Mouse (Mus musculus): Measurements from ENCODE around the gene Rfc5. TPM values are rescaled to one million over a fixed set of nuclear protein-coding genes. Genes with fewer than 3 reads are reported as not detected.
"Not testable (repeated sequence)": the region's sequence is repeated elsewhere in the genome, so short reads cannot be mapped to it uniquely, and the experiment has no call there.

The Rfc5 gene
- polyA plus RNA-seq (2014; fragmentation: Nextera tagmentation; extraction: Ambion mirVana), result 23.8 and 26.7 TPM in 2 replicates

DNA sequence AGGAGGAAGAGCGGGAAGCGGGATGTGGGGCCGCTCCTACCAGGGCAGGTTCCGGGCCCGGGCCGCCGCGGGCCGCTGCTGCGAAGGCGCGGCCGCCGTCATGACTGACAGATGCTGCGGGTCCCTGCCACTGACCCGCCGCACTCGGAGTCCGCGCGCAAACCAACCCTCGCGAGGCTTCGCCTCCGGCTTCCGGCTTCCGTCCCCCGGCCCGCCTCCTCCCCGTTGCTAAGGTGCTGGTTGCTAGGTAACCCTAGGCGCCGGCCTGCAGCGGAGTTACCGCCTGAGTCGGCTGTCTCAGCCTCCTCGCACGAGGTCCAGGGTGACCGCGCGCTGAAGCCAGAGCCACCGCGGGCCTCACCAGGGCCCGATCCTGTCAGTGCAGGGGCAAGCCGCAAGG is at the start of gene Rfc5:
Gene Rfc5, minus strand, starts transcription at position 171 of the 400 bp plus-strand sequence.
- no peaks in the 10 kb centered on the region for H3K9me3 ChIP-seq (ENCODE audit: control insufficient read depth, low read length)

DNA sequence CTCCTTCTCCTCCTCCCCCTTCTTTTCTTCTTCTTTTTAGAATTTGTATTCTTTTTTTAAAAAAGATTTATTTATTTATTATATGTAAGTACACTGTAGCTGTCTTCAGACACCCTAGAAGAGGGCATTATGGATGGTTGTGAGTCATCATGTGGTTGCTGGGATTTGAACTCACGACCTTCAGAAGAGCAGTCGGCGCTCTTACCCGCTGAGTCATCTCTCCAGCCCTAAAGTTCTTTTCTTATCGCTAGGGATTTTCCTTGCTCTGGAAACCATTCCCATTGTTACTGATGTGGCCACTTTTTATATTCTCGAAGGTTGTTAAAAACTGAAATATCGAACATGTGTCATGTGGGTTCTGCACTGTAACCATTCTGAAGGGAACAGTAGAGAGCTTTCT is 44.7 kb upstream of the Rfc5 start:
- WGBS, result 91% methylated on average over 7 of the region's 7 CpGs
- H3K4me1 ChIP-seq (ENCODE audit: control insufficient read depth, insufficient read depth, low read length); H3K36me3 ChIP-seq (ENCODE audit: control insufficient read depth, insufficient read depth, low read length); ATAC-seq (ENCODE audit: low read depth); H3K9ac ChIP-seq (replicated peaks; ENCODE audit: low read depth, low read length); H3K9me3 ChIP-seq (ENCODE audit: control insufficient read depth, low read length); H3K4me2 ChIP-seq (ENCODE audit: low read depth, low read length); H3K27me3 ChIP-seq (ENCODE audit: control insufficient read depth, insufficient read depth, low read length); H3K27ac ChIP-seq (ENCODE audit: low read depth, low read length); H3K4me3 ChIP-seq (ENCODE audit: low read depth, low read length): not testable (repeated sequence)

More for the DNA sequence above, at the start of gene Rfc5:
- Histone ChIP-seq H3K4me2 (ENCODE audit: low read depth, low read length) (peak within 1 kb of the TSS; percentile 79), H3K4me1 (ENCODE audit: control insufficient read depth, insufficient read depth, low read length) (peaks cover 4% of the 10 kb centered on the region), H3K27ac (ENCODE audit: low read depth, low read length) (peak within 1 kb of the TSS; percentile 55), H3K27me3 (ENCODE audit: control insufficient read depth, insufficient read depth, low read length) (no peaks in the 10 kb centered on the region), H3K4me3 (ENCODE audit: low read depth, low read length) (peak within 1 kb of the TSS; percentile 74), H3K9ac (replicated peaks; ENCODE audit: low read depth, low read length) (peak within 1 kb of the TSS; percentile 84), H3K36me3 (ENCODE audit: control insufficient read depth, insufficient read depth, low read length) (peaks cover 14% of the 10 kb centered on the region; the same call in 1 of the 2 replicates)
- peak; percentile 96 for ATAC-seq (ENCODE audit: low read depth)
- under 1% methylated on average over 25 of the region's 44 CpGs for WGBS

DNA sequence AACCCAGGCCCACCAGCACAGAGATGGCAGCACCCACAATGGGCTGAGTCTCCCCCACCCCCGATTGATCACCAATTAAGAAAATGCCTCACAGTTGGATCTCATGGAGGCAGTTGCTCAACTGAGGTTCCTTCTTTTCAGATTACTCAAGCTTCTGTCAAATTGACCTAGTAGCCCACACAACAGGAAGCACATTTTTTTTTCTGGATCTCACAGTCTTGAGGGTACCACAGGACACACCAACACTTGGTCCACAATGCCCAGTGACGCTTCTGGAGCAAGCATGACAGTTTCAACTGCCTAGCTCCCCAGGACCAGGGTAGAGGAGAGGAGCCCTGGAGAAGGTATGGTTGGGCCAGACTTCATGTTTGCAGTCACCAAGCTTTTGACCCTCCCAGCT is 28.6 kb upstream of the Rfc5 start:
- H3K27me3 ChIP-seq (ENCODE audit: control insufficient read depth, insufficient read depth, low read length), result no peaks in the 10 kb centered on the region
- H3K27ac ChIP-seq (ENCODE audit: low read depth, low read length), result no peak overlapping the region
- H3K4me3 ChIP-seq (ENCODE audit: low read depth, low read length), result no peak overlapping the region
- peaks cover 9% of the 10 kb centered on the region for H3K4me1 ChIP-seq (ENCODE audit: control insufficient read depth, insufficient read depth, low read length)
- no peak overlapping the region for H3K9ac ChIP-seq (replicated peaks; ENCODE audit: low read depth, low read length)
- H3K9me3 ChIP-seq (ENCODE audit: control insufficient read depth, low read length), result no peaks in the 10 kb centered on the region
- no peak for ATAC-seq (ENCODE audit: low read depth)
- H3K4me2 ChIP-seq (ENCODE audit: low read depth, low read length), result no peak overlapping the region
- H3K36me3 ChIP-seq (ENCODE audit: control insufficient read depth, insufficient read depth, low read length), result no peaks in the 10 kb centered on the region
- 75% methylated on average over 2 of the region's 2 CpGs for WGBS

DNA sequence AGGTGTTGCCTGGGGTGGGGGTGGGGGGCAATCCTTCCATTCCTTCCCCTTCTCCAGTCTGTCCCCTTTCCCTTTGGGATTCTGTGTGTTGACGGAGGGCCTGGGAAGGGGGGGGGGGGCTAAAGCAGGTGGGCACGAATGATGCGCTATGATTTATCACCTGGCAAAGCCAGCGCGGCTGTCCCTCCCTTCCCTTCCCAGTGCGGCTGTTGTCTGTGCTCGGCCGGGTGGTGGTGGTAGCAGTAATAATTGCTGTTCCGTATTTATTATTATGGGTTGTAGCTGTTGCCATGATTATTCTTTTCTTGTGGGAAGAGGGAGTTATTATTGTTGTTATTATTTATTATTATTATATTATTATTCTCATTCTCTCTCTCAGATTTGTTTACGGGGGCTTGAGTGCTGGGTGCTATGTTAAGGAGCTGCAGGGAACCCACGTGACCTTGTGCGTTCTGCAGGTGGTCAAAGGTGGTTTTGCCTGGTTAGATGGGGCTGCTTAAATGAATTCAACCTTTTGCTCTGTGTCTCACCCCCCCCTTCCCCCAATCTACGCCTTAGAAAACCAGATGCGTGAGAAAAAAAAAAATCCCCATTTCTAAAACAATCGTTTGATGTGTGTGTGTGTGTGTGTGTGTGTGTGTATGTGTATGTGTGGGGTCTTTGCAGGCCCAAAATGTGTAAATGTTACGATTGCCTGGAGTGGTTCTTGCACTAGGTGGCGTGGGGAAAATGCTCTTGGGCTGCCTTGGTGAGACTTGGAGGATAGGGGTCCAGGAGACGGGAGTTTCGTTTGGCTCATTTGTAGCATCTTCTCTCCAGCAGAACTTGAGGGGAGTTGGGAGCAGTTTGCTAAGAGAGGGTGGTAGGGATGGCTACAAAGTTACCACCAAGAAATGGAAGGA is 26.4 kb upstream of the Rfc5 start:
- Histone ChIP-seq H3K9ac (replicated peaks; ENCODE audit: low read depth, low read length) (peak overlapping the region; percentile 82), H3K4me3 (ENCODE audit: low read depth, low read length) (peak overlapping the region; percentile 71), H3K27me3 (ENCODE audit: control insufficient read depth, insufficient read depth, low read length) (no peaks in the 10 kb centered on the region), H3K4me1 (ENCODE audit: control insufficient read depth, insufficient read depth, low read length) (peaks cover 9% of the 10 kb centered on the region), H3K36me3 (ENCODE audit: control insufficient read depth, insufficient read depth, low read length) (no peaks in the 10 kb centered on the region), H3K4me2 (ENCODE audit: low read depth, low read length) (peak overlapping the region; percentile 76), H3K27ac (ENCODE audit: low read depth, low read length) (peak overlapping the region; percentile 98), H3K9me3 (ENCODE audit: control insufficient read depth, low read length) (no peaks in the 10 kb centered on the region)
- ATAC-seq (ENCODE audit: low read depth), result no peak; the same call in none of the 2 replicates
- WGBS, result 22% methylated on average over 19 of the region's 19 CpGs

DNA sequence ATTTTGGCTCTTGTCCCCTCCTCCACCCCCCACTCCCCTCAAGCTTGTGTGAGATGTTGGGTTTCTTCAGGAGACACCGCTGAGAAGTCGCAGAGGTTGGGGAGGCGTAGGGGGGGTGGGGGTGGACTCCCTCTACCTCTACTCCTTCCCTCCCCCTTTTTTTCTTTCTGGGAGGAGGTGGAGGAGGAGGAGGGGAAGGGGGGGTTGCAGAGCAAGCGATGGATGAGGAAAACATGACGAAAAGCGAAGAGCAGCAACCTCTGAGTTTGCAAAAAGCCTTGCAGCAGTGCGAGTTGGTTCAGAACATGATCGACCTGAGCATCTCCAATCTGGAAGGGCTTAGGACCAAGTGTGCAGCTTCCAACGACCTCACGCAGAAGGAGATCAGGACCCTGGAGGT is 25.8 kb upstream of the Rfc5 start:
- Histone ChIP-seq H3K27ac (ENCODE audit: low read depth, low read length) (peak overlapping the region; percentile 98), H3K4me3 (ENCODE audit: low read depth, low read length) (peak overlapping the region; percentile 71), H3K36me3 (ENCODE audit: control insufficient read depth, insufficient read depth, low read length) (no peaks in the 10 kb centered on the region), H3K9ac (replicated peaks; ENCODE audit: low read depth, low read length) (peak overlapping the region; percentile 82), H3K9me3 (ENCODE audit: control insufficient read depth, low read length) (no peaks in the 10 kb centered on the region), H3K27me3 (ENCODE audit: control insufficient read depth, insufficient read depth, low read length) (no peaks in the 10 kb centered on the region), H3K4me1 (ENCODE audit: control insufficient read depth, insufficient read depth, low read length) (peaks cover 9% of the 10 kb centered on the region), H3K4me2 (ENCODE audit: low read depth, low read length) (peak overlapping the region; percentile 76)
- 2% methylated on average over 10 of the region's 10 CpGs for WGBS
- ATAC-seq (ENCODE audit: low read depth), result peak; percentile 31

DNA sequence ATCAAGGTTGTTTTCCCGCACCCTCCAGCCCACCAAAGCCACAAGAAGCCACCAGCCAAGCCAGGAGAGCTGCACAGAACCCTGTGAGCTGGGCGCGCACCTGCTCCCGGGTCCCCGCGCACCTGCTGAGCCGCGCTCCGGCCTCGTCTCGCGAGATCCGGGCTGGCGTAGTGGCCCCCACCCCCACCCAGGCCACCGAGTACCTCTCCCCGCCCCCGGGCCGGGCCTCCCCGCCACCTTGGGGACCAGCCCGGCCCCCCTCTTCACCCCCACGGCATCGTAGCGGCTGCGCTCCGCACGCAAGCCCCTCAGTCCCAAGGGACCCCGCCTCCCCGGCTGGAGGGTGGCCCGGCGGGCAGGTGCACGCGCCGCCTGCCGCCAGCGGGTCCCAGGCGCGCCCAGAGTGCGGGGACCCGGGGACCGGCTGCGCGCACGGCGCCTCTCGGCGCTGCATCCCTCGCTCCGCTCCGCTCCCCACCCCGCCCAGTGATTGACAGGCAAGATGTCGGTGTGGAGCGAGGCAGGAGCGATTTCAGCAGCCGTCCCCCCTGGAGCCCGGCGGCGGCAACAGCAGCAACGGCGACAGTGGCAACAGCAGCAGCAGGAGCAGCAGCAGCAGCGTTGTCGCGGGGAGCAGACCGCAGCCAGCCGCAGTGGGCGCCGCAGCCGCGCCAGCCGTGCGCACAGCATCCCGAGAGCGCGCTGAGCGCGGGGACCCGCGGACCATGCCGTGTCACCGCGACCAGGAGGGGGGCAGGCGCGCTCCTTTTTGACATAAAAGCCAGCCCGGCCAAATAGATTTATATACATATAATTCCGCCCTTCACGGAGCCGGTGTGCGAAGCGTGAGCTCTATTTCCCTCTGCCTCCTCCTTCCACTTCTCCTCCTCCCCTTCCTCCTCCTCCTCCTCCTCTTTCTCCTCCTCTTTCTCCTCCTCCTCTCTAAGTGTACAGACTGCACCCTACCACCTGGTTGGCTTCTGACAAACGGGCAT is 25.0 kb upstream of the Rfc5 start, which contains the start of gene Ksr2:
Gene Ksr2, plus strand, starts transcription at position 494 of the 995 bp plus-strand sequence.
- peak; percentile 84 for ATAC-seq (ENCODE audit: low read depth)
- Histone ChIP-seq H3K27ac (ENCODE audit: low read depth, low read length) (peak within 1 kb of the TSS; percentile 98), H3K36me3 (ENCODE audit: control insufficient read depth, insufficient read depth, low read length) (no peaks in the 10 kb centered on the region), H3K4me2 (ENCODE audit: low read depth, low read length) (peak within 1 kb of the TSS; percentile 76), H3K4me1 (ENCODE audit: control insufficient read depth, insufficient read depth, low read length) (peaks cover 9% of the 10 kb centered on the region), H3K27me3 (ENCODE audit: control insufficient read depth, insufficient read depth, low read length) (no peaks in the 10 kb centered on the region), H3K9me3 (ENCODE audit: control insufficient read depth, low read length) (no peaks in the 10 kb centered on the region), H3K9ac (replicated peaks; ENCODE audit: low read depth, low read length) (peak within 1 kb of the TSS; percentile 82), H3K4me3 (ENCODE audit: low read depth, low read length) (peak within 1 kb of the TSS; percentile 71)
- under 1% methylated on average over 73 of the region's 89 CpGs for WGBS

DNA sequence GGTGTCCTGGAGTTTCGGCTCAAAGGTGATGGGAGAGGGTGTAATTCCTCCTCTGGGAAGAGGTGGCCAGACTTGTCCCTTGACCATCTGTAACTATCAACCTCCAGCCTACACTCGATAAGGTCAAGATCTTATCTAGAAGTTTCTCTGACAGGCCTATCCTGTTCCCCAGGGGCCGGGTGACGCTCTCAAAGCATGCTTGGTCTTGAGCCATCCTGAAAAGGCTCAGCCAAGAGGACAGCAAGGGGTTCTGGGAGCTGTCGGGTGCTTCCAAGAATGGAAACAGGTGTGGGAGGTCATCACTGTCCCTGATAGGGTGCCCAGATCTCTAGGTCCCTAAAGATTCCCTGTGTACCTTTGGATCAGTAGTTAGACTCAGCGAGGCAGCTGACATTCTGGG is 20.5 kb upstream of the Rfc5 start:
- no peak for ATAC-seq (ENCODE audit: low read depth)
- WGBS, result 76% methylated on average over 6 of the region's 6 CpGs
- no peak overlapping the region for H3K4me3 ChIP-seq (ENCODE audit: low read depth, low read length)
- peaks cover 2% of the 10 kb centered on the region; the same call in 1 of the 2 replicates for H3K4me1 ChIP-seq (ENCODE audit: control insufficient read depth, insufficient read depth, low read length)
- H3K4me2 ChIP-seq (ENCODE audit: low read depth, low read length), result no peak overlapping the region
- H3K36me3 ChIP-seq (ENCODE audit: control insufficient read depth, insufficient read depth, low read length), result no peaks in the 10 kb centered on the region
- H3K9ac ChIP-seq (replicated peaks; ENCODE audit: low read depth, low read length), result no peak overlapping the region
- no peaks in the 10 kb centered on the region for H3K9me3 ChIP-seq (ENCODE audit: control insufficient read depth, low read length)
- H3K27ac ChIP-seq (ENCODE audit: low read depth, low read length), result no peak overlapping the region
- no peaks in the 10 kb centered on the region for H3K27me3 ChIP-seq (ENCODE audit: control insufficient read depth, insufficient read depth, low read length)

DNA sequence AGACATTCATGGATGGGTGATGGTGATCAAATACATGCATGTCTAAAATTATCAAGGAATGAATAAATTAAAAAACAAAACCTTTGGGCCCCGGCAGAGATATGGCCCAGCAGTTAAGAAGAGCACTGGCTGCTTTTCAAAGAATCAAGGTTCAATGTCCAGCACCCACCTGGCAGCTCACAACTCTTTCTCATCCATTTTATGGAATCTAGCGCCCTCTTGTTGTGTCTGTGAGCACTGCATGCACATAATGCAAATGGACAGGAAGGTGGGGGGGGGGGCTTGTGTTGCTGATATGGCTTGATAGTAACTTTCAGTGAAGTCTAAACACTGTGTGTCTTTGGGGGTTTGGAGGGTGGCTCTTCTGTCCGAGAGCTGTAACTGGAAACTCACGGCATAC is 19.4 kb upstream of the Rfc5 start:
- 60% methylated on average over 4 of the region's 4 CpGs for WGBS
- H3K9ac ChIP-seq (replicated peaks; ENCODE audit: low read depth, low read length), result no peak overlapping the region
- no peak overlapping the region for H3K27ac ChIP-seq (ENCODE audit: low read depth, low read length)
- H3K27me3 ChIP-seq (ENCODE audit: control insufficient read depth, insufficient read depth, low read length), result no peaks in the 10 kb centered on the region
- no peak for ATAC-seq (ENCODE audit: low read depth)
- H3K4me2 ChIP-seq (ENCODE audit: low read depth, low read length), result no peak overlapping the region
- no peaks in the 10 kb centered on the region for H3K9me3 ChIP-seq (ENCODE audit: control insufficient read depth, low read length)
- peaks cover 1% of the 10 kb centered on the region; the same call in 1 of the 2 replicates for H3K4me1 ChIP-seq (ENCODE audit: control insufficient read depth, insufficient read depth, low read length)
- H3K4me3 ChIP-seq (ENCODE audit: low read depth, low read length), result no peak overlapping the region
- H3K36me3 ChIP-seq (ENCODE audit: control insufficient read depth, insufficient read depth, low read length), result no peaks in the 10 kb centered on the region

All from neural tube, embryonic 14.5 days (tissue).